Mouse (Mus musculus): Measurements from ENCODE around the gene Scarf2.

The Scarf2 gene

DNA sequence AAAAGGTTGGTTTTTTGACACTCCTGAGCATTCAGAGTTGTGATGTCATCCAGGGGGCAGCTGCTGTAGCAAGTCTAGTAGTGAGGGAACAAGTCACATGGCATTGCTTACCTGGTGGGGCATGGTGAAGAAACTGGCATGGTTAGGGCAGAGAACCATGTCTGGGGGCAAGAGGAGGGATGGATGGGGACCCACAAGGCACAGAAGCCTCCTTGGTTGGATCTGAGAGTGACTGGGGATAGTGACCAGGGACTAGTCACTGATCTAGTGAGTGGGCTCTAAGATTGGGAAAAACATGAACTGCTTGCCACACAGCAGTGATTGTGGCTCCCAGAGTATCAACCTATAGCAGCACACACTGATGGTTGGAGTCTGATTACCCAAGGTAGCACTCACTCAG, 2.5 kb downstream of the Scarf2 start:
- no peak for DNase-seq (ENCODE audit: low spot score)

DNA sequence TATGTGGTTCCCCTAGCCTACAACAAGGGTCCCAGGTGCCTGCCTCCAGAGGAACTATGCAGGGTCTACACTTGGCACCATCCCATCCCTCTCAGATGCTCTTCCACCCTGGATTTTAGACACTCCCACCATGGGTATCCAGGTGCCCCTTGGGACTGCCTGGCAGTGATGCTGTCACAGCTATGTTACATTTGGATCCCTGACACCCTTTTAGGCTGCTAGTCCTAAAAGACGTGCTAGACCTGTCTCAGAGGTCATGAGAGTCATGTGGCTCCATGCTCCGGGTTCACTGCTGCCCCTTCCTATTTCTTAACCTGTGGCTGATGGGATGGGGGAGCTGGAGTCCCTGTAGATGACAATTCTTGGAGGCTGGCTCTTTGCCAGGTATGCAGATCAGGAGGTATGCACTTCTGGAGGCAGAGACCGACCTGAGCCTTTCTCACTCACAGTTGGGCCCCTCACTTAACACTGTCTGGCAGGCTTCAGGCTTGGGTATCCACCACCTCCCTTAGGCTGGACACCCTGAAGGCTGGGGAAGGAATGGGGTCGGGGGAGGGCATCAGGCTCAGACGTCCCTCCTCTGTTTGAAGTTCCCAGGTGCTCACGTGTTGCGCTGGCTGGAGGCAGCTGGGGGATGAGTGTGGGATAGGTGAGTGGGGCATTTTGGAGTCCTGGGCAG, 4.8 kb downstream of the Scarf2 start:
- DNase-seq (ENCODE audit: low spot score) = no peak

DNA sequence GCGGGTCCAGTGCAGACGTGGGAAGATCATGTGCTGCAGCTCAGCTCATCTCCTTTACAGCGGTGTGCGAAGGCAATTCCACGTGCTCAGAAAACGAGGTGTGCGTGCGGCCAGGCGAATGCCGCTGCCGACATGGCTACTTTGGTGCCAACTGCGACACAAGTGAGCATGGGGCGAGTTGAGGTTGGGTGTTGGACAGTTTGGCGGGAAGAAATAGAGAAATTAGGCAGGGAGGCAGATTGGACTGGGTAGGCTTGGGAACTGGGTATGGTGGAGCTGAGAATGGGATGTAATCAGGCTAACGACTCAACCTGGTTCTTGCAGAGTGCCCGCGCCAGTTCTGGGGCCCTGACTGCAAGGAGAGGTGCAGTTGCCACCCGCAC, 5.4 kb downstream of the Scarf2 start:
- no peak for DNase-seq (ENCODE audit: low spot score)

DNA sequence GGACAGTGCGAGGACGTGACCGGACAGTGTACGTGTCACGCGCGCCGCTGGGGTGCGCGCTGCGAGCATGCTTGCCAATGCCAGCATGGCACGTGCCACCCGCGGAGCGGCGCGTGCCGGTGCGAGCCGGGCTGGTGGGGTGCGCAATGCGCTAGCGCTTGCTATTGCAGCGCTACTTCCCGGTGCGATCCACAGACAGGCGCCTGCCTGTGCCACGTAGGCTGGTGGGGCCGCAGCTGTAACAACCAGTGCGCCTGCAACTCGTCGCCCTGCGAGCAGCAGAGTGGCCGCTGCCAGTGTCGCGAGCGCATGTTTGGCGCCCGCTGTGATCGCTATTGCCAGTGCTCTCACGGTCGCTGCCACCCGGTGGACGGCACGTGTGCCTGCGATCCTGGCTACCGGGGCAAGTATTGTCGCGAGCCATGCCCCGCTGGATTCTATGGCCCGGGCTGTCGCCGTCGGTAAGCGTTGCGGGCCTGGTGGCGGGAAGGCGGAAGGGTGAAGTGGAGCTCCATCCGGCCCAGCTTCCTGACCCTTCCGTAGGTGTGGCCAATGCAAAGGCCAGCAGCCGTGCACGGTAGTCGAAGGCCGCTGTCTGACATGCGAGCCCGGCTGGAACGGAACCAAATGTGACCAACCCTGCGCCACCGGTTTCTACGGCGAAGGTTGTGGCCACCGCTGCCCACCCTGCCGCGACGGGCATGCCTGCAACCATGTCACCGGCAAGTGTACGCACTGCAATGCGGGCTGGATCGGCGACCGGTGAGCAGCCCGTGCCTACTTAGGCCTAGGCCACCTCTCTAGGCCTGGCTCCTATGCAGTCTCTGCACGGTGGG, 6.0 kb downstream of the Scarf2 start:
- no peak for DNase-seq (ENCODE audit: low spot score)

DNA sequence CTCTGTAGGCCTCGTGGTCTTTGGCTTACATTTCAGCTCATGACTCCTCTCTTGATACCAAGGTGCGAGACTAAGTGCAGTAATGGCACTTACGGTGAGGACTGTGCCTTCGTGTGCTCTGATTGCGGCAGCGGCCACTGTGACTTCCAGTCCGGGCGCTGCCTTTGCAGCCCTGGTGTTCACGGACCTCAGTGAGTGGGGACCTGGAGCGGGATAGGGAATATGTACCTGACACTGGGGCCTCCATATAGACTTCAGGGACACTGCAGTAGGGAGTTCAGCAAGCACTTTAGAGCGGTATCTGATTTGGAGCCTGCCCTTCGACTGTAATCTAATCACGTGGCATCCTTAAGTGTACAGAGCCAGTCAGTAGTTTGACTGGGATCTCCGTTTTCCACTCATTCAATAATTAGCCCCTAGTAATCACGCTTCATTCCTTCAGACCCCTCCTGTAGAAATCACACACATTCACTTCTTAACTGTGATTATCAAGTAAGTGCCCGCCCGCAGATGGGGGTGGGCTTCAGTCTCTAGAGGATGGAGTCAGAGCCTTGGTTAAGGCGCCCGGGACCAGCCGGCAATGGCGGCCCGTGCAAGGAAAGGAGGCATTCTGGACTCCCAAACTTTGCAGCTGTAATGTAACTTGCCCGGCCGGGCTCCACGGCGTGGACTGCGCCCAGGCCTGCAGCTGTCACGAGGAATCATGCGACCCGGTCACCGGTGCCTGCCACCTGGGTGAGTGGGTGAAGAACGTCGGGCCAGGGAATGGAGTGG, 6.8 kb downstream of the Scarf2 start:
- no peak for DNase-seq (ENCODE audit: low spot score)

DNA sequence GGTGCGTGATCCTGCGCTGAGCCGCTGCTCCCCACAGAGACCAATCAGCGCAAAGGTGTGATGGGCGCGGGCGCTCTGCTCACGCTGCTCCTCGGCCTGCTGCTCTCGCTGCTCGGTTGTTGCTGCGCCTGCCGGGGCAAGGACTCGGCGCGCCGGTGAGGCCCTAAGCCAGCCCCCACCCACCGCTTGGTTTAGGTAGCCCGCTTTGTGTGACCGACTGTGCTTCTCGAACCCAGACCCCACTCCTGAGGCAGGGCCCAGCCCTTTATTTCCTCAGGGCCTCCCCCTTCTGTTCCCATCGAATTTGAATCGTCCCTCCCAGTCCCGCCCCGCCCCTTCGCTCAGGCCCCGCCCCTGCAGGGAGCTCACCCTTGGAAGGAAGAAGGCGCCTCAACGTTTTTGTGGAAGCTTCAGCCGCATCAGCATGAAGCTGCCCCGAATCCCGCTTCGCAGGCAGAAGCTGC, 7.4 kb downstream of the Scarf2 start:
- DNase-seq (ENCODE audit: low spot score) = no peak

DNA sequence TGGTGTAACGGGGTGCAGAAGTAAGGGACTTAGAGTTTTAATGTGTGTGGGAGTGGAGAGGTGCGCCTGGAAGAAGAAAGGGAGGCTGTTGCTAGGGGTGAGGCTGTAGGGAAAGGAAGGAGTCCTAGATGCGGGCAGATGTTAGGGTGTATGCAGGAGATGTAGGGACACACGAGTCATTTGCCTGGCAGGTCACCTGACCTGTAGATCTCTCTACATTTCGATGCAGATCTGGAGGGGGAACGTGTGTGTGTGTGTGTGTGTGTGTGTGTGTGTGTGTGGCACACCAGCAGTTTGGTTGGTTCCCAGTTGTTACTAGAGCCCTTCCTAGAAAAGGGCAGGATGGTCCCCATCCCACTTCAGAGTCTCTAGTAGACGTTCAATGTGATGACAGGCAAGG, 7.9 kb downstream of the Scarf2 start:
- DNase-seq (ENCODE audit: low spot score) = no peak

DNA sequence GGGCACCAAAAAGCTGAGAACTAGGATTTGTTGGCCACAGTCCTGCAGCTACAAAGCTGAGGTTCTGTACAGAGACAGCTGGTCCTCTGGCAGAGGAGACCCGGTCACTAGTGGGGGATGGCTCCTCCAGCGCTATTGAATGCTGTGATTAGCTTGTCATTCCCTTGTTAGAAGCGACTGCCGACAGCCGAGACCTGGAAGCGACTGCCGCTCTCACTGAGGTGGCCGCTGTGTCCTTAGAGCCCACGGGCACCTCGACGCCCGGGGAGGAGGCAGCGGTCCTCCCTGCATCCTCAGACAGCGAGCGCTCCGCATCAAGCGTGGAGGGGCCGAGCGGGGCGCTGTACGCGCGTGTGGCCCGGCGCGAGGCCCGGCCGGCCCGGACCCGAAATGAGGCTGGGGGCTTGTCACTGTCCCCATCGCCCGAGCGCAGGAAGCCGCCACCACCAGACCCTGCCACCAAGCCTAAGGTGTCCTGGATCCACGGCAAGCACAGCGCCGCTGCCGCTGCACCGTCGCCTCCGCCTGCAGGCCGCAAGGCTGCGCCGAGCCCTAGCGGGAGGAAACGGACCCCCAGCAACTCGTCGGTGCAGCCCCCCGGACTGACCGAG, 9.6 kb downstream of the Scarf2 start:
- DNase-seq (ENCODE audit: low spot score) = no peak

DNA sequence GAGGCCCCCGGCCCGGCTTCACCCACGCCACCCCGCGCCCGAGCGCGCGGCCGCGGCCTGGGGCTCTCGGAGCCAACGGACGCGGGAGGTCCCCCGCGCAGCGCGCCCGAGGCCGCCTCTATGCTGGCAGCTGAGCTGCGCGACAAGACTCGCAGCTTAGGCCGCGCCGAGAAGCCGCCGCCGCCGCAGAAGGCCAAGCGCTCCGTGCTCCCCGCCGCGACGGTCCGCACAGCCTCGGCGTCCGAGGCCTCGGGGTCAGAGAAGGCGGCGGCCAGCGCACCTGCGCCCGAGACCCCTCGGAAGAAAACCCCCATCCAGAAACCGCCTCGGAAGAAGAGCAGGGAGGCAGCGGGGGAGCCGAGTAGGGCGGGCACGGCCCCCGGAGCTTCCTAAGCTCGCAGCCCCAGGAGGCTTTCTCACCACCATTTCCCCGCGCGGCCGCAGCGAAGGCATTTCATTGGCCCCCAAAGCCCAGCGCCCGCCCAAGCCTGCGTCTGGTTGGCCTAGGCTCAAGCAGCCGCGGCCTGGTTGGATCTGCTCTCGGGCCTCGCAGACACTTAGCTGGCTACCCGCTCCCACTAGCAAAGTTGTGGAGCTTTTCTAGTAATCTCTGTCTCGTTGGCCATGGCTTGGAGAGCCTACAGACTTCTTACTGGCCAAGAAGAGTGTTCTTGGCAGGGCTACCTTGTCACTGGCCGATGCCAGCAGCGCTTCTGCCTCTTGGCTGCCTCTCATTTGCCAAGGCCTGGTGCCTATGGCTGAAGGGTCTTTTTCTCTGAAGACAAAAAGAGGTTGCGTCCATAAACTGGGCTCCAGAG, 10.3 kb downstream of the Scarf2 start:
- no peak for DNase-seq (ENCODE audit: low spot score)

DNA sequence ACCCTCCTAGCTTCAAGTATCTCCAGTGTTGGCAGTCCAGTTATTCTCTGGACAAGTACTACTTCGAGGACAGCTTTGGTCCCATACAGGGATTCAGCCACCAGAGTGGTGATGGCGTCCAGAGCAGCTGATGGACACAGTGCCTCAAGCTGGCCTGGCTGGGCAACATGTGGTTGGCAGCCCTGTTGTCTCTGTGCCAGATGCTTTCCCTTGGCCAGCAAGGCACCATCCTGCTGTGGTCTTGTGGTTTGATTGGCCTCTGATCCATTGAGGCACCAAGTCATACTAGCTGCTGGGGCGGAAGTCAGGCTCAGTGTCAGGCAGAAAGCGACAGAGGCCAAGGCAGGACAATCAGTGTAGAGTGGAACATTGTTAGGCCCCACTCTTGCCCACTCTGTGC, 12.0 kb downstream of the Scarf2 start:
- peak; percentile 47 for DNase-seq (ENCODE audit: low spot score)

DNA sequence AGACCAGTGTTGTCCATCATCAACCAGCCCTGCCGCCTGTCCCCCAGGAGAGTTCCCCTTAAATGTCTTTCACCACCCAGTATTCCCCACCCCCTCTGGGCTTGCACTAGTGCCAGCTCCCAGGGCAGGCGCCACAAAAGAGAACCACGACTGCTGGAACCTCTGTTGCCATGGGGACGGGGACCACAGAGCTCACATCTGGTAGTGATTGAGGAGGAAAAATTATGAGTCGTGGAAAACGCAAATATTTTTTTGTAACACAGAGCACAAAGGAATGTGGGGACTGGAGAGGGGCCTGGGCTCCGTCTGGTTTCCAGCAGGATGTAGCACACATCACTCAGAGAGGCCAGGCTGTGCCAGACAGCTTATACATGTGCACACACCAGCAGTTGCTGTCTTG, 12.6 kb downstream of the Scarf2 start:
- DNase-seq (ENCODE audit: low spot score) = peak; percentile 72

DNA sequence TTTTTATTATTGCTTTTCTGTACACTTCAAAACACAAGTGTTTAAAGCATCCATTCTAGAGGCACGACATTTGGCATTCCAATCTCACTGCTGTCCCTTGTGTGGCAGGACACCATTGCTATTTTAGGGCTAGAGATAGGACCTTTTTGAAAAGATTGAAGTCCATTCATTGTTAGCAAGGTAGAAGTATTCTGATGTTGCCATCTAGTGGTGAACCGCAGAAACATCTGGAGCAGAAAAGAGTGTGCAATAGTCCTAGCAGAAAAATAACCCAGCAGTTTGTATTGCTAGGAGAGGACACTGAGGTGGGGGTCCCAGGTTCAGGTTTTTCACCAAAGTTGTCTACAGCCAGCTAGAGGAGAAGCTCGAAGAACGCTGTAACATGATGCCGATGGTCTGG, 15.0 kb downstream of the Scarf2 start:
- peak; percentile 73 for DNase-seq (ENCODE audit: low spot score)

DNA sequence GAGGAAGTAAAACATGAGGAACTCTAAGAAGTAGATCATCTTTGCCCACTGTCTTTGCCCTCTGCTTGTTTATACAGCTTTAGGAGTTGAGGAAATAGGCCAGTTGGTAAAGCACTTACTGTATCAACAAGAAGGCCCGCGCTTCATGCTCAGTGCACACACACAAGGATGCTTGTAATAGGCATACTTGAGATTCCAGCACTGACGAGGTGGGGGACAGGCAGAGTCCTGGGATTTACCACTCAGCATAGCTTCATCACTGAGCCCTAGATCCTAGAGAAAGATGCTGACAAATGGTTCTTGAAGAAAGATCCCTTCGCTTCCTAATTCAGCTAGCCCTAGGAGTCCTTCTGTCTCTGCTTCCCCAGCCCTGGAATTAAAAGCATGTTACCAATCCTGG, 16.1 kb downstream of the Scarf2 start:
- DNase-seq (ENCODE audit: low spot score) = no peak

DNA sequence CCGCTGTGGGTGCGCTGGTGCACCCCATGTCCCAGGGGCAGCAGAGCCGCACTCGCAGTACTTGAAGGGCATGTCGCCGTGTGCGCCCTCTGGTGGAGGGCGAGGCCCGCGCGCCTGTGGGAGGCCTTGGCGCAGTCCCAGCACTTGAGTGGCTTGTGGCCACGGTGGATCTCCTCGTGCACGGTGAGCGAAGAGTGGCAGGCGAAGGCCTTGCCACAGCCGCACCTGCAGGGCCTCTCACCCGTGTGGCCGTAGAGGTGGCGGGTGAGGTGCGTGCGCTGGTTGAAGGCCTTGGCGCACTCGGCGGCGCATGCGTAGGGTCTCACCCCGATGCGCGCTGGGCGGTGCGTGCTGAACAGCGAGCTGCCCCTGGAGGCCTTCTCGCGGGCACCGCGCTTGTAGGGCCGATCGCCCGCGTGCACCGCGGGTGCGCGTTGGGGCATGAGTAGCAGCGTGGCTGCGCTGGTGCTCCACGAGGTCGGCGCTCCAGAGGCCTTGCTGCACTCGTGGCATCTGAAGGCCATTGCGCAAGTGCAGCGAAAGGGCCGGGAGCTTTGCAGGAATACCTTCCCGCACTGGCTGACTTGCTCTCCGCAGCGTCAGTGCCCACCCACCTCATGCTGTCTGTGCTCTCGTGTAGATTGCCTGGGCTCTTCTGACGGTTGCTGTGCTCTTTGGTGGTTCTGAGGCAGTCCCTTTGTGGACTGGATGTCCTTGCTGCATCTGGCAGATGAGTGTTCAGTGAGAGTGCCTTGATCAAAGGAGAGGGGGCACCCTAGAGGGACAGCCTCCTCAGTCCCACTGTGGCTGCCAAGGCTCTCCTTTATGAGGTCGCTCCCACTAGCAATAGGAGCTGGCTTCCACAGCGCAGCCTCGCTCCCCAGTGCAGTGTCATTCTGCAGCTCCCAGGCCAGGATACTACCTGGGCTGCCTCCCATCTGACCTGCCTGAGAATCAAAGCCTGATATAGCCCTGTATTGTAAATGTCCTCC, 18.6 kb downstream of the Scarf2 start:
- peak; percentile 92 for DNase-seq (ENCODE audit: low spot score)

DNA sequence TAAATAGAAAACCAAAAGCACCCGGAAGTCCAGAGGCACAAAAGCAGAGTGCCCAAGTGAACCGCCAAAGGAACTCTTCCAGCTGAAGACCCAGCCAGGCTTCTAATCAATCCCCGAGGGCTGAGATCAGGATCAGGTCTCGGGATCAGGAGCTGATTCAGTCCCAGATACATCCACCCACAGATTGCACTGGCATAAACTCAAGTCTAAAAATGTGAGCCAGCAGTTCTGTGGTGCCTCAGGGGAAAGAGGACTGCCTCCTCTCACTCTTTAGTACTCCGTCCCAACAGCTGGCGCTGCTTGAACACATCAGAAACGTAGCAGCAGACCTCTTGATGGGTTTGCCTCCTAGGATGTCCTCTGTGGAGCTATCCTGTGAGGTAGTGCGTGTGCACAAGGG, 19.4 kb downstream of the Scarf2 start:
- peak; percentile 27 for DNase-seq (ENCODE audit: low spot score)

DNA sequence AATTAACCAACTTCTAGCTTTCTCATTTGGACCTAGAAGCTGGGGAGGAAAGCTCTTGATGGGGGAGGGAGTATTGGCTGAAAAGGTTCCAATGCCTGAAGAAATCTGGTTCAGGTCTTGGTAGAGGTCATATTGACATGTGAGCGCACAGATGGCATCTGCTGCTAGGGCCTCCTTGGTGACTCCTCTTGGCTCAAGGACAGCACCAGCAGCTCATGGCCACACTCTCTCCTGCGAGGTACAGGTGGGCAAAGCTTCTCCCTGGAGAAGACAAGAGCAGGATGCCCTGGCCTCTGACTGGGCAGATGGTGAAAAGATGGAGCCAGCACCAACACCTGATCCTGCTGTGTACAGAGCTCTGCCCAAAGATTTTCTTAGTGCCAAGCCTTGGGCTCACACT, 29.4 kb downstream of the Scarf2 start:
- DNase-seq (ENCODE audit: low spot score) = no peak

DNA sequence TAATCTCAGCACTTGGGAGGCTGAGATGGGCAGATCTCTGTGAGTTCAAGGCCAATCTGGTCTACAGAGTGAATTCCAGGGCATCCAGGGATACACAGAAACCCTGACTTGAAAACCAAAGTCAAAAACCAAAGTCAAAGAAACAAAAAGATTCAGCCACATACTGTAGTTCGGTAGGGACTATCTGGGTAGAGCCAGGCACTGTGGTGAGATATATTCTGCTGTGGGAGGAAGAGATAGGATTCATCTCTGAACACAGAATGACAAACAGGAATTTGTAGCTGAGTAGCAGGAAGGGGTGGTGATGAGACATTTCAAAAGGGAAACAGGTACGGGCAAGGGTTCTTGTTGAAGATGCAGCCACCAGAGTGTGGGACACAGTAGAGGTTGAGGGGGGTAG, 31.1 kb downstream of the Scarf2 start:
- DNase-seq (ENCODE audit: low spot score) = no peak

DNA sequence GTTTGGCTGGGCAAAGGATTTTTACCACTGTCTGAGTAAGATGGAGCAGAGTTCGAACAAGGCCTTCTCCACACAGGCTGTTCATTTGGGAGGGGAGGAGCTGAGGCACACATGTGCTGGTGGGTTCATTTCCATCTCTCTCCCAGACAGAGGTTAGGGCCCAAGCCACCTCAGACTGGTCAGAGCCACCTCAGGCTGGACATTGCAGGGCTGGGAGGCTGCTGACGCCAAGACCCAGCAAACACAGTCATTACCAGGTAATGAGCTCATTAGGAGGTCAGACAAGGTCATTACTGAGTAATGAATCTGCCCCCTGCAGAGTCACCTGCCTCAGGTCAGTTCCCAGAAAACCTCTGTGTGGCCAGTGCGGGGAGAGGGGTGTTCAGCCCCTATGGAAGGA, 31.8 kb downstream of the Scarf2 start:
- DNase-seq (ENCODE audit: low spot score) = no peak

DNA sequence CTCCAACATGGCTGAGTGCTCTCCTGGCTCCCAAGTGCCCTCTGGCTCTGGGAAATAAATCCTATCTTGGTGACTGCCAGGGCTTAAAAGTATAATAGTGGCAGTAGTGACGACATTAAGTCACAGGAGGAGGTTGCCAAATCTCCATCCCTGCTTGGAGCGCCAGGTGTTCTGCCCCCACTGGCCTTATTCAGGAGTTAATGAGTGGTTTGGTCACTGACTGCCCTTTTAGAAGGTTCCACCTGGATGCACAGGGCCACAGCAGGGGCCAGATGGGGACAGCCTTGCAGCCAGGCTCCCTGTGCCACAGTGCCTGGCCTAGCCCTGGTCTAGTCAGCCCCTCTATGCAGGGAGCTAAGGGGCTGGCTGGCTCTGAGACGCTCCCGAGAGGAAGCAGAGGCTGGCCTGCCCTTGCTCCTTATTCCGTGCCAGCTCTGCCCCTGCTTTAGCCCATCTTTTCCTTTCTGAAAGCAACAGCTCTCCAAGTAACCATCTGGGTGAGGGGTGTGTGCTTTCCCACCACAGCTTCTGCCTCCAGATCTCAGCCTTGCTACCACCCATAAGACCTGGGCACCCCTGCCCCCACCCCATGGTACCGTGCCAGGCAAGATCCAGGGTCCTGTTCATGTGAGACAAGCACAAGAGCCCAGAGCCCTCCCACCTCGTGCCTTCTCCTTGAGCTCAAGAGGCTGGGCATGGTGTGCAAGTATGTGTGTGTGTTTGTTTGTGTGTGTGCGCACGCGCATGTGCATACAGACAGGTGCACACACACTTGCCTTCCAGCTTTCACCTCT, 33.5 kb downstream of the Scarf2 start:
- no peak for DNase-seq (ENCODE audit: low spot score)

DNA sequence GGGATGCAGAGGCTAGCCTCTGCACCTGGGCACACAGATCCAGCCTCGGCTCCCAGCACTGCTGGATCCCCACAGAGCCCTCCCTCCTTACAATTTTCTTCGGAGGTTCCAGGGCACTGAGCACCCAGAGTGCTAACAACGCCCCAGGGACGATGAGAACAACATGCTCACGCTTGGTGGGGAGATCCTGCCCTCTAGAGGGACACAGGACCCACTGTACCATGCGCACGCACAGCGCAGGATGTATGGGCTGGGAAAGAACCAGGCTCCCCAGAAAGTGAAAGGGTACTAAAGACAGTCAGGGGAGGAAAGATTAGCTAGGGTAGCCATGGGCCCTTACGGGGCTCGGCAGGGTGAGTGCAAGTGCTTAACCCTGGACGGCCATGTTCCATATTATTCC, 34.7 kb downstream of the Scarf2 start:
- DNase-seq (ENCODE audit: low spot score) = no peak

Measured in MN1 (cell line).